In genomic region chr15:99194358-99194757, GRCm38 (mm10) we compare ENCODE assay signal across 27 mouse cellular contexts. TPM values are rescaled to one million over a fixed set of nuclear protein-coding genes. Genes with fewer than 3 reads are reported as not detected.
"Had no signal": no experiment of that assay in that cellular context is flagged by ENCODE, and none has a peak within 500 bp of the region (broad histone marks: within the 10 kb centered on the region; RNA-seq: fewer than 3 reads in every experiment).

No protein-coding gene starts in this region.

- DNase-seq: kidney, adult 2 months; kidney, postnatal 25 days; layer of hippocampus, adult 9-11 months; liver; lung, adult 18-20 months; lung, postnatal 10 days; lung, postnatal 4 days; right cerebral cortex, adult 18-20 months; right cerebral cortex, postnatal 14 days; right cerebral cortex, postnatal 4 days; thymus, adult 18-20 months; thymus, postnatal 36 days had no signal

- H3K27me3 ChIP-seq: limb, embryonic 13.5 days; liver, embryonic 12.5 days; liver, embryonic 15.5 days; lung, embryonic 15.5 days; midbrain, embryonic 12.5 days; midbrain, embryonic 15.5 days; neural tube, embryonic 13.5 days had no signal

- H3K4me3 ChIP-seq: layer of hippocampus, adult 2 months; limb, embryonic 13.5 days; liver, embryonic 12.5 days; liver, embryonic 15.5 days; lung, embryonic 15.5 days; midbrain, embryonic 12.5 days; midbrain, embryonic 15.5 days; myocyte; neural tube, embryonic 13.5 days had no signal

- H3K9ac ChIP-seq: limb, embryonic 13.5 days; liver, embryonic 12.5 days; liver, embryonic 15.5 days; lung, embryonic 15.5 days; midbrain, embryonic 12.5 days; midbrain, embryonic 15.5 days; neural tube, embryonic 13.5 days had no signal

- ATAC-seq: intestine, postnatal 0 days; liver, embryonic 12.5 days; midbrain, embryonic 15.5 days had no signal

- H3K27ac ChIP-seq: kidney, postnatal 0 days; layer of hippocampus, adult 2 months; limb, embryonic 13.5 days; liver, embryonic 12.5 days; liver, embryonic 15.5 days; lung, embryonic 15.5 days; midbrain, embryonic 12.5 days; midbrain, embryonic 15.5 days; neural tube, embryonic 13.5 days; stomach, postnatal 0 days had no signal

- H3K4me2 ChIP-seq: limb, embryonic 13.5 days; liver, embryonic 12.5 days; liver, embryonic 15.5 days; lung, embryonic 15.5 days; midbrain, embryonic 12.5 days; midbrain, embryonic 15.5 days; neural tube, embryonic 13.5 days had no signal

- H3K9me3 ChIP-seq: limb, embryonic 13.5 days; liver, embryonic 12.5 days; liver, embryonic 15.5 days; lung, embryonic 15.5 days; midbrain, embryonic 12.5 days; midbrain, embryonic 15.5 days; neural tube, embryonic 13.5 days had no signal

- H3K4me1 ChIP-seq: limb, embryonic 13.5 days; liver, embryonic 12.5 days; liver, embryonic 15.5 days; lung, embryonic 15.5 days; midbrain, embryonic 15.5 days; neural tube, embryonic 13.5 days had no signal

- H3K36me3 ChIP-seq: midbrain, embryonic 15.5 days had no signal

RNA-seq across cellular contexts. Expression of gene Kcnh3, which starts 30.3 kb away (rescaled TPM):
- total RNA-seq: megakaryocyte progenitor cell, adult 5-6 weeks; megakaryocyte-erythroid progenitor cell, adult 5-6 weeks; monocyte, adult 5-6 weeks had no signal
- polyA plus RNA-seq: liver, embryonic 12.5 days had no signal
